Mouse (Mus musculus) midbrain, embryonic 10.5 days (tissue): ENCODE results near the gene Kcnma1. TPM values are rescaled to one million over a fixed set of nuclear protein-coding genes. Genes with fewer than 3 reads are reported as not detected.

ENCODE experiments used
- DNase-seq: peaks from one replicate; pipeline ENCODE4 v3.0.0-alpha.2; 2017; ENCODE audit warnings: low spot score
- H3K27ac ChIP-seq: fragments of 300-500 bp; sonication (generic); replicated peaks from 2 replicates; pipeline ENCODE4 v1.5.1; 2016; ENCODE audit warnings: mild to moderate bottlenecking
- H3K27me3 ChIP-seq: fragments of 300-500 bp; sonication (generic); 2 replicates; pipeline ENCODE4 v1.6.1; 2016; ENCODE audit warnings: low read depth, mild to moderate bottlenecking; ENCODE audit not compliant: poor library complexity, severe bottlenecking
- H3K36me3 ChIP-seq: fragments of 300-500 bp; sonication (generic); 2 replicates; pipeline ENCODE4 v1.6.1; 2016; ENCODE audit warnings: mild to moderate bottlenecking, moderate library complexity
- H3K4me1 ChIP-seq: fragments of 300-500 bp; sonication (generic); 2 replicates; pipeline ENCODE4 v1.6.1; 2016
- H3K4me3 ChIP-seq: fragments of 300-500 bp; sonication (generic); 2 replicates; pipeline ENCODE4 v1.5.1; 2016; ENCODE audit warnings: mild to moderate bottlenecking, moderate library complexity
- H3K9me3 ChIP-seq: fragments of 300-500 bp; sonication (generic); replicated peaks from 2 replicates; pipeline ENCODE4 v1.6.1; 2016; ENCODE audit warnings: mild to moderate bottlenecking
- WGBS: fragments of 180-500 bp; shearing (Covaris S2); methylation state at CpG from one replicate; pipeline ENCODE4 v1.1.7; 2016; 5-methylcytosine and 5-hydroxymethylcytosine counted together
- polyA plus RNA-seq: library from polyadenylated mRNA; unstranded; fragments of >200 nt; fragmentation: Nextera tagmentation; extraction: Ambion mirVana; gene quantifications from 2 replicates; pipeline ENCODE4 v1.2.1, GENCODE M21; 2016

The Kcnma1 gene
- polyA plus RNA-seq, 1 experiment from 2014 or later = 0.49 TPM

- no peak for DNase-seq
- WGBS = 83% methylated on average over 4 of the region's 4 CpGs
- H3K36me3 ChIP-seq = no peaks in the 10 kb centered on the region
- no peak overlapping the region for H3K27ac ChIP-seq
- H3K9me3 ChIP-seq = no peaks in the 10 kb centered on the region
- H3K27me3 ChIP-seq = no peaks in the 10 kb centered on the region; the same call in 1 of the 2 replicates
- H3K4me1 ChIP-seq = no peaks in the 10 kb centered on the region
- no peak overlapping the region for H3K4me3 ChIP-seq
Measured at GRCm38 (mm10) chr14:23886112-23886511, 128.2 kb downstream of the Kcnma1 start.

DNA sequence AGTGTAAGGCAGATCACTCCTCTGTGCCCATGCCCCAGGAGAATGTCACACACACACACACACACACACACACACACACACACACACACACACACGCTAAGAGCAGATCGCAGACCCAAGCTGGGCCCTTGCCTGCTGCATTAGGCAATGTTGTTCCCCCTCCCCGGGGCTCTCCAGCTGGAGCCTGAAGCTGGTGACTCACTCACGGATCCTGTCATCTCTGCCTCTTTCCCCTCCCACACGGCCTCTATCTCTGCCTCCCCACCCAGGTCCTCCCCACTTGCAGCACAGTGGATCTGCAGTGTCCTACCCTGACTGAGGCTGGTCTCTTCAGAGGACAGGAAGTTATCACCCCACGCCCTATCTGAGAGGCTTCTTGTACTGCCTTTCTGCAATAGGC is 128.8 kb downstream of the Kcnma1 start:
- WGBS = 71% methylated on average over 6 of the region's 6 CpGs
- H3K36me3 ChIP-seq = no peaks in the 10 kb centered on the region
- no peak for DNase-seq

DNA sequence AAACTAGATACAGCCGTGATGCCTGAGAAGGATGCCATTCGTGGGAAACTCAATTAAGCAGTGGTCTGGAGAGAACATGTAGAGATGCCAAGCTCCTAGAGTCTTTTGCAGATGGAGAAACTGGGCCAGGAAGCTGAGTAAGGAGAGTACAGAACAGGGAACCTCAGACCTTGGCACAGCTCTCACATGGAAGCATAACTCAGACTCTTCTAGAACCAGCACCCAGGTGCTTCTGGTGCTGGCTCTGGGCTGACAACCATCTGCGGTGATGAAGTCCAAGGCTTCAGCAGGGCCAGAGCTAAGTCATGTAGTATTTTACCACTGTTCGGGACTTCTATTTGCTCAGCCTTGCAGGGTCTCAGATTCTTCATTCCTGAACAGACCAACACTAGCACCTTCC is 129.2 kb downstream of the Kcnma1 start:
- no peaks in the 10 kb centered on the region for H3K36me3 ChIP-seq
- no peak for DNase-seq
- 92% methylated on average over 4 of the region's 4 CpGs for WGBS
- H3K27ac ChIP-seq = no peak overlapping the region
- no peak overlapping the region for H3K4me3 ChIP-seq
- no peaks in the 10 kb centered on the region for H3K9me3 ChIP-seq
- no peaks in the 10 kb centered on the region; the same call in 1 of the 2 replicates for H3K27me3 ChIP-seq
- H3K4me1 ChIP-seq = no peaks in the 10 kb centered on the region

More for the DNA sequence above, 128.8 kb downstream of the Kcnma1 start:
- no peaks in the 10 kb centered on the region for H3K4me1 ChIP-seq
- H3K27ac ChIP-seq = no peak overlapping the region
- no peak overlapping the region for H3K4me3 ChIP-seq
- no peaks in the 10 kb centered on the region; the same call in 1 of the 2 replicates for H3K27me3 ChIP-seq
- H3K9me3 ChIP-seq = no peaks in the 10 kb centered on the region

- Histone ChIP-seq H3K4me1 (no peaks in the 10 kb centered on the region), H3K9me3 (no peaks in the 10 kb centered on the region), H3K4me3 (no peak overlapping the region), H3K36me3 (no peaks in the 10 kb centered on the region), H3K27me3 (no peaks in the 10 kb centered on the region; the same call in 1 of the 2 replicates), H3K27ac (no peak overlapping the region)
- no peak for DNase-seq
- 81% methylated on average over 1 of the region's 1 CpGs for WGBS
Measured at GRCm38 (mm10) chr14:23882001-23882400, 132.3 kb downstream of the Kcnma1 start.

- DNase-seq = no peak
- no peaks in the 10 kb centered on the region for H3K27me3 ChIP-seq
- WGBS = 81% methylated on average over 3 of the region's 3 CpGs
Measured at GRCm38 (mm10) chr14:23879331-23879730, 135.0 kb downstream of the Kcnma1 start.

DNA sequence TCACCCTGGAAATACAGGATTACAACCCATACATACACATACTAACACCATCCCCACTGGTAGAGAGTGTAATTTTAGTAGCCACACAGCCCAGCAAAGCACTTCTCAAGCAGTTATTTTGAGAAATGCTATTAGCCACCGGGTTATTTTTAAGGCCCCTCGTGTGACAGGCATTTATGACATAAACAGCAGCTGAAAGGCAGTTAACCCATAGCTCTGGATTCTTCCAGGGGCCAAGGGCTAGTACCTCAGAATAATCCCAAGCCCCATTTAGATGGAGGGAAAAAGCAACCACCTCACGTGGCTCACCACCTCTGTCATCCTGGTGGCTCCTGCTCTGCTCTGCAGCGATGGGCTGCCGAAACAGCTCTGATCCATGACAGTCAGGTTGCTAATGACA is 136.7 kb downstream of the Kcnma1 start:
- no peaks in the 10 kb centered on the region for H3K9me3 ChIP-seq
- no peaks in the 10 kb centered on the region for H3K4me1 ChIP-seq
- no peak for DNase-seq
- H3K4me3 ChIP-seq = no peak overlapping the region
- H3K36me3 ChIP-seq = no peaks in the 10 kb centered on the region
- H3K27me3 ChIP-seq = no peaks in the 10 kb centered on the region
- 90% methylated on average over 5 of the region's 5 CpGs for WGBS
- no peak overlapping the region for H3K27ac ChIP-seq

More at GRCm38 (mm10) chr14:23879331-23879730, 135.0 kb downstream of the Kcnma1 start:
- Histone ChIP-seq H3K36me3 (no peaks in the 10 kb centered on the region), H3K27ac (no peak overlapping the region), H3K4me1 (no peaks in the 10 kb centered on the region), H3K4me3 (no peak overlapping the region), H3K9me3 (no peaks in the 10 kb centered on the region)

- H3K27me3 ChIP-seq = no peaks in the 10 kb centered on the region
- 91% methylated on average over 2 of the region's 2 CpGs for WGBS
- no peak overlapping the region for H3K4me3 ChIP-seq
- no peaks in the 10 kb centered on the region for H3K36me3 ChIP-seq
- no peaks in the 10 kb centered on the region for H3K9me3 ChIP-seq
- H3K4me1 ChIP-seq = no peaks in the 10 kb centered on the region
- no peak for DNase-seq
- H3K27ac ChIP-seq = no peak overlapping the region
Measured at GRCm38 (mm10) chr14:23874545-23874944, 139.7 kb downstream of the Kcnma1 start.

- Histone ChIP-seq H3K4me3 (no peak overlapping the region), H3K27me3 (no peaks in the 10 kb centered on the region), H3K36me3 (no peaks in the 10 kb centered on the region), H3K27ac (no peak overlapping the region), H3K4me1 (no peaks in the 10 kb centered on the region), H3K9me3 (no peaks in the 10 kb centered on the region)
- 88% methylated on average over 4 of the region's 4 CpGs for WGBS
- DNase-seq = no peak
Measured at GRCm38 (mm10) chr14:23857034-23857433, 157.3 kb downstream of the Kcnma1 start.

DNA sequence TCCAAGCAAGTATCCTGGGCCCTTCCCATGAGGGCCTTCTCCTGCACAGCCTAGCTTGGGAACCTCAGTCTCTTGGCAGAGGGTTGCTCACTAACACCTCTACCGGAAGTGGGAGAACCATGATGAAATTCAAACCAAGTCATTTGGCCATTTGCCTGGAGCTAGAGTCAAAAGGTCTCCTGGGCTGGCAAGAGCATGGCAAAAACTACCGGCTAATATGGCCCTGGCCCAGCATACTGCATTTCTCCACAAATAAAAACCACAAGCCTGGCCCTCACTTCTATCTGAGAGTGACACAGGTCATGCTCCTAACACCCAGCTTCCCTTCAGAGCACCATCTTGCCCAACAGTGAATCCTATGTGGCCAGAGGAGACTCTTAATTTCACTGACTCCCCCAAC is 159.3 kb downstream of the Kcnma1 start:
- Histone ChIP-seq H3K36me3 (no peaks in the 10 kb centered on the region), H3K27ac (no peak overlapping the region), H3K4me1 (no peaks in the 10 kb centered on the region), H3K9me3 (no peaks in the 10 kb centered on the region), H3K27me3 (no peaks in the 10 kb centered on the region), H3K4me3 (no peak overlapping the region)
- no peak for DNase-seq
- WGBS = 85% methylated on average over 2 of the region's 2 CpGs

DNA sequence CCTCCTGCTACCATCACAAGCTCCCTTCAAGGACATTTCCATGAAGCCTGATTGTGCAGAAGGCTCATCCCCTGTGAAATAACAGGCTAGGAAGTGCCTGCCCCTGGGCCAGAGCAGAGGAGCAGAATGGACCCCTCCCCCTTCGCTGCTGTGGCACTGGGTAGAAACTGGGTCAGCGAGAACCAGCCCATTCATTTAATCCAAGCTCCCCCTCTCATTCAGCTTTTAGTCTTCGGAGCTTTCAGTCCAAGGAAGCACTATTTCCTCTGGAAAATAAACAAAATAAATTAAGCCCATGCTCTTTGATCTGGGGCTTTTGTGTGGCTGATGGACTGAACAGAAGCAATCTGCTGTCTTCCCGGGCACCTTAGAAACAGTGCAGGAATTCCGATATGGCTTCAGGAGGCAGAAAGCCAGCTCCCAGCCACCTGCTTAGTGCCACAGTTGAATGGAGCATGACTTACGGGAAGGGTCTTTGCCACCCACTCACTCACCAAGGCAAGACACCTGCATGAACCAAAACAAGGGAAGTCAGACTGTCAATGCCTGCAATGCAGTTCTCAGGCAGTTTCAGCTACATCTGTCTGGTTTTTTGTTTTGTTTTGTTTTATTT is 165.7 kb downstream of the Kcnma1 start:
- H3K36me3 ChIP-seq = no peaks in the 10 kb centered on the region
- H3K9me3 ChIP-seq = no peaks in the 10 kb centered on the region
- H3K4me3 ChIP-seq = no peak overlapping the region
- 21% methylated on average over 6 of the region's 6 CpGs for WGBS
- no peaks in the 10 kb centered on the region for H3K27me3 ChIP-seq
- H3K4me1 ChIP-seq = peaks cover 16% of the 10 kb centered on the region
- DNase-seq = peak; percentile 15
- peak overlapping the region; percentile 38; the same call in 1 of the 2 replicates for H3K27ac ChIP-seq

DNA sequence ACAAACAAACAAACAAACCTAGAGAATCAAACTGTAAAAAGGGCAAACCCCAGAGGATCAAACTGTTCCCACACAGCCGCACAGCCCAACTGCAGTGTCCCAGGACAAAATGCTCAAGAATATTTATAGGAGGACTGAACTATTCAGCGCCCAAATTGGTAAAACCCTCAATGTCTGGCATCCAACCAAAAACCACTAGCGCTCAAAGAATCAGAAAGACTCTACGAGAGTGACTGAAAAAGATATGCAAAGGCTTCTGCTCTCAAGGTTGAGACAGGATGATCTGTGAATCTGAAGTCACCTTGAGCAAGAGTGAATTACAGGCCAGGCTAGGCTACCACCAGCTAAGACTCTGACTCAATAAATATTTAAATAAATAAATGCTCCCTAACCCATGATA is 167.6 kb downstream of the Kcnma1 start:
- no peak overlapping the region for H3K4me3 ChIP-seq
- peaks cover 16% of the 10 kb centered on the region for H3K4me1 ChIP-seq
- 94% methylated on average over 4 of the region's 4 CpGs for WGBS
- DNase-seq = no peak
- no peaks in the 10 kb centered on the region for H3K36me3 ChIP-seq
- no peaks in the 10 kb centered on the region for H3K9me3 ChIP-seq
- H3K27me3 ChIP-seq = no peaks in the 10 kb centered on the region
- no peak overlapping the region for H3K27ac ChIP-seq

DNA sequence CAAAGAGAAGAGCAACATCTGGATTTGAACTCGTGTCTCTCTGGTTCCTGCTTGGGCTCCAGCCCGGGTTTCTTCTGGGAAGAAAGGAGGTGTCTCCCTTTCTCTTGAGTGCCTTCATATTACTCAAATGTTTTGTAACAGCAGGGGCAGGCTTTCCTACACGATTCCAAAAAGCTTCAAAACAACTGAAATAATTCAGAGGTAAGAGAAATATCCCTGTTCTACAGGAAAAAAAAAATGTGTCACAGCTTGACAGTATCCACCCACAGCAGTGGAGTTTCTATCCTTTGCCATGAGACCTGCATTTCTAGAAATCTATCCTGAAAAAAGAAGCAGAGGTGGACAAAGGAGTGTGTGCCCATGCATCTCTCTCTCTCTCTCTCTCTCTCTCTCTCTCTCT is 172.3 kb downstream of the Kcnma1 start:
- Histone ChIP-seq H3K4me1 (no peaks in the 10 kb centered on the region), H3K4me3 (no peak overlapping the region), H3K9me3 (no peaks in the 10 kb centered on the region), H3K27me3 (no peaks in the 10 kb centered on the region; the same call in 1 of the 2 replicates), H3K27ac (no peak overlapping the region), H3K36me3 (no peaks in the 10 kb centered on the region)
- 89% methylated on average over 3 of the region's 3 CpGs for WGBS
- no peak for DNase-seq

DNA sequence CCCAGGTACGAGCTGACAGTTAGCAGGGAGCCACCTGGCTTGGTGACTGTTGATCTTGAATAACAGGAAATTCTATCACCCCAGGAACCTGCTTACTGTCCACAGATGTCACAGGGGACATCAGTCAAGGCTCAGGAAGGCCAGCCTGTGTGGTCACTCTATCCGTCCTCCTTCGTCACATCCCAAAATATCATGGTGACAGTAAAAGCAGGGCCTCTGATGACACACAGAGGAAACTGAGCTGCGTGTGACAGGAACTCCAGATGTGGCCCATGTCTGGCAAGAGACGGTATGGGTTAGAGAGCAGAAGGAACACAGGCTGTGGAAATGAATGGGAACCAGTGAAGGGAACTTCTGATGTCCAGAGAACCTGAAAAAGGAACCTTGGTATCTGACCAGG is 174.7 kb downstream of the Kcnma1 start:
- no peak overlapping the region for H3K27ac ChIP-seq
- no peaks in the 10 kb centered on the region; the same call in 1 of the 2 replicates for H3K27me3 ChIP-seq
- WGBS = 85% methylated on average over 5 of the region's 5 CpGs
- no peak for DNase-seq
- H3K9me3 ChIP-seq = no peaks in the 10 kb centered on the region
- no peaks in the 10 kb centered on the region for H3K36me3 ChIP-seq
- peaks cover 15% of the 10 kb centered on the region for H3K4me1 ChIP-seq
- H3K4me3 ChIP-seq = no peak overlapping the region
